Mouse (Mus musculus) embryonic fibroblast, embryonic 13.5 days (primary cell): Measurements from ENCODE around the gene Zfp507. TPM values are rescaled to one million over a fixed set of nuclear protein-coding genes. Genes with fewer than 3 reads are reported as not detected.

ENCODE experiments used
- H3K27ac ChIP-seq: 2 replicates; pipeline ENCODE4 v1.5.1; 2012; ENCODE audit warnings: low read length, control low read depth, inconsistent platforms; ENCODE audit not compliant: insufficient read depth
- H3K4me1 ChIP-seq: 2 replicates; pipeline ENCODE4 v1.6.1; 2011; ENCODE audit warnings: low read length; ENCODE audit not compliant: control insufficient read depth, insufficient read depth
- H3K4me3 ChIP-seq: 2 replicates; pipeline ENCODE4 v1.5.1; 2011; ENCODE audit warnings: mild to moderate bottlenecking, control low read depth, low read length; ENCODE audit not compliant: insufficient read depth
- CTCF ChIP-seq: IDR thresholded peaks from 2 replicates; pipeline ENCODE4 v1.5.1; 2011; ENCODE audit warnings: mild to moderate bottlenecking, control low read depth, low read length, moderate library complexity, borderline replicate concordance; ENCODE audit not compliant: insufficient read depth
- POLR2A ChIP-seq: IDR thresholded peaks from 2 replicates; pipeline ENCODE4 v1.6.1; 2011; ENCODE audit warnings: low read depth, mild to moderate bottlenecking, control low read depth, low read length, moderate library complexity
- polyA plus RNA-seq: library from polyadenylated mRNA; stranded (reverse); fragments of >200 nt; gene quantifications from 2 replicates; pipeline ENCODE4 v1.2.4, GENCODE M21; 2011; ENCODE audit warnings: low read depth; ENCODE audit not compliant: missing spikeins, insufficient read length

Gene Zfp507
- polyA plus RNA-seq, 1 experiment, result 22.3 TPM

GRCm38 (mm10) chr7:35754886-35755168, 48.0 kb downstream of the Zfp507 start:
- no peak for TF ChIP-seq CTCF
- TF ChIP-seq POLR2A, result peak; percentile 46; the same call in 1 of the 2 replicates
- no peak overlapping the region for H3K4me3 ChIP-seq
- peaks cover 2% of the 10 kb centered on the region; the same call in 1 of the 2 replicates for H3K4me1 ChIP-seq
- no peak overlapping the region for H3K27ac ChIP-seq

GRCm38 (mm10) chr7:35754033-35754885, 48.5 kb downstream of the Zfp507 start, which contains the start of gene Dpy19l3:
Gene Dpy19l3 (minus strand): TSS chr7:35754454.
- Histone ChIP-seq H3K4me1 (peaks cover 2% of the 10 kb centered on the region; the same call in 1 of the 2 replicates), H3K4me3 (peak within 1 kb of the TSS; percentile 60), H3K27ac (no peak within 1 kb of the TSS)
- TF ChIP-seq CTCF (no peak), POLR2A (peak; percentile 72)

- peaks cover 2% of the 10 kb centered on the region; the same call in 1 of the 2 replicates for H3K4me1 ChIP-seq
- H3K27ac ChIP-seq, result no peak overlapping the region
- TF ChIP-seq POLR2A (no peak), CTCF (no peak)
- H3K4me3 ChIP-seq, result peak overlapping the region; percentile 60
Observed at GRCm38 (mm10) chr7:35753319-35754032, 49.3 kb downstream of the Zfp507 start.

GRCm38 (mm10) chr7:35750873-35751272, 51.9 kb downstream of the Zfp507 start:
- H3K4me3 ChIP-seq, result no peak overlapping the region
- TF ChIP-seq CTCF, result no peak
- TF ChIP-seq POLR2A, result no peak
- H3K4me1 ChIP-seq, result peaks cover 3% of the 10 kb centered on the region
- H3K27ac ChIP-seq, result no peak overlapping the region

- Histone ChIP-seq H3K4me1 (peaks cover 7% of the 10 kb centered on the region), H3K27ac (no peak overlapping the region), H3K4me3 (no peak overlapping the region)
- TF ChIP-seq POLR2A (no peak), CTCF (no peak)
Observed at GRCm38 (mm10) chr7:35747397-35747964, 55.3 kb downstream of the Zfp507 start.

- H3K27ac ChIP-seq, result no peak overlapping the region
- TF ChIP-seq CTCF (no peak), POLR2A (no peak)
- no peak overlapping the region for H3K4me3 ChIP-seq
- peaks cover 7% of the 10 kb centered on the region for H3K4me1 ChIP-seq
Observed at GRCm38 (mm10) chr7:35746686-35747396, 56.0 kb downstream of the Zfp507 start.

GRCm38 (mm10) chr7:35745281-35745702, 57.5 kb downstream of the Zfp507 start:
- peak overlapping the region; percentile 45; the same call in 1 of the 2 replicates for H3K27ac ChIP-seq

GRCm38 (mm10) chr7:35744771-35745170, 58.0 kb downstream of the Zfp507 start:
- Histone ChIP-seq H3K27ac (peak overlapping the region; percentile 70), H3K4me3 (no peak overlapping the region), H3K4me1 (peaks cover 7% of the 10 kb centered on the region)
- no peak for TF ChIP-seq POLR2A

More at GRCm38 (mm10) chr7:35745281-35745702, 57.5 kb downstream of the Zfp507 start:
- H3K4me1 ChIP-seq, result peaks cover 7% of the 10 kb centered on the region
- no peak for TF ChIP-seq POLR2A
- TF ChIP-seq CTCF, result no peak
- no peak overlapping the region for H3K4me3 ChIP-seq

- peaks cover 7% of the 10 kb centered on the region for H3K4me1 ChIP-seq
- TF ChIP-seq CTCF (no peak), POLR2A (no peak)
- H3K27ac ChIP-seq, result no peak overlapping the region
- no peak overlapping the region for H3K4me3 ChIP-seq
Observed at GRCm38 (mm10) chr7:35742310-35742709, 60.5 kb downstream of the Zfp507 start.
